Mouse (Mus musculus) liver, embryonic 14.5 days (tissue): ENCODE results near the gene Mup20.
"Not testable (repeated sequence)": the region's sequence is repeated elsewhere in the genome, so short reads cannot be mapped to it uniquely, and the experiment has no call there.

Experiments used
- CTCF ChIP-seq: IDR thresholded peaks from 2 replicates; pipeline ENCODE4 v1.5.1; 2016; ENCODE audit warnings: antibody characterized with exemption, low read depth, control low read depth
- EP300 ChIP-seq: IDR thresholded peaks from 2 replicates; pipeline ENCODE4 v1.6.1; 2016; ENCODE audit warnings: antibody characterized with exemption, low read depth

DNA sequence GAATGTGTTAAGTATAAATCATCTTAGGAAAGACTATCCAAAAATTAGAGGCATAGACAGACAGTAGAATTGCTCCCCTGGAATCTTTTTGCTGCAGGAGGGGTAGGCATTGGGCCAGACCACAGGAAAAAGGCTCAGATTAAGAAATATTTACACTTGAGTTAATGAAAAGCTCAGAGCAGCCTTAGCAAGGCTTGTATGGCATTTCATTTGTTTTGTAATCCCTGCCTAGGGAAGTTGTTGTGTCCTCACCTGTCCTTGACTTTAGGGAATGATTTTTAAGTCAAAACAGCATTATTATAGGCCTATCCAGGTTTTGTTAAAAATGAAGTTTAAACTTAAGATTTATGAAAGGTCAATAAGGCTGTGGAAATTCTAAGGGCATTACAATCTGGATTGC is 33.4 kb downstream of the Mup20 start:
- TF ChIP-seq CTCF, EP300: not testable (repeated sequence)
